Mouse (Mus musculus): ENCODE measurements at regions not wholly inside any gene's neighbourhood (a gene's known extent, or its start where the extent isn't known, plus 50 kb on each side); places are given as distances from the start of the nearest gene placed in this dataset.

GRCm38 (mm10) chr6:50038369-50038768 lies 71.7 kb upstream of the Mpp6 start:
- H3K27ac ChIP-seq (ENCODE audit: low read depth): no peak overlapping the region
- no peak overlapping the region for H3K9ac ChIP-seq (replicated peaks)
- ATAC-seq (no peak), DNase-seq (no peak)
- WGBS (ENCODE audit: insufficient replicate concordance): 52% methylated on average over 3 of the region's 3 CpGs
- no peak overlapping the region for H3K4me3 ChIP-seq (ENCODE audit: low read depth, low read length)
- no peaks in the 10 kb centered on the region for H3K9me3 ChIP-seq (ENCODE audit: low read length)
- no peak overlapping the region for H3K4me2 ChIP-seq (ENCODE audit: low read depth, low read length)
- no peaks in the 10 kb centered on the region for H3K36me3 ChIP-seq (replicated peaks; ENCODE audit: insufficient read depth, low read length)
- no peak for TF ChIP-seq CTCF (IDR thresholded peaks at IDR 0.05; ENCODE audit: low read depth)
- TF ChIP-seq EP300 (IDR thresholded peaks at IDR 0.05; ENCODE audit: low read depth): no peak
- 0 out of 2 replicates have a peak, but pooled peaks cover under 1% of the 10 kb centered on the region for H3K27me3 ChIP-seq (ENCODE audit: insufficient read depth, low read length)
- H3K4me1 ChIP-seq (ENCODE audit: insufficient read depth): peaks cover 11% of the 10 kb centered on the region

GRCm38 (mm10) chr6:50041044-50041443 lies 69.0 kb upstream of the Mpp6 start:
- Histone ChIP-seq H3K4me1 (ENCODE audit: insufficient read depth) (peaks cover 16% of the 10 kb centered on the region), H3K27ac (ENCODE audit: low read depth) (no peak overlapping the region), H3K4me3 (ENCODE audit: low read depth, low read length) (no peak overlapping the region), H3K4me2 (ENCODE audit: low read depth, low read length) (no peak overlapping the region), H3K36me3 (replicated peaks; ENCODE audit: insufficient read depth, low read length) (no peaks in the 10 kb centered on the region), H3K27me3 (ENCODE audit: insufficient read depth, low read length) (no peaks in the 10 kb centered on the region), H3K9ac (replicated peaks) (no peak overlapping the region), H3K9me3 (ENCODE audit: low read length) (no peaks in the 10 kb centered on the region)
- TF ChIP-seq CTCF (IDR thresholded peaks at IDR 0.05; ENCODE audit: low read depth) (no peak), EP300 (IDR thresholded peaks at IDR 0.05; ENCODE audit: low read depth) (no peak)
- DNase-seq (no peak), ATAC-seq (no peak)
- WGBS (ENCODE audit: insufficient replicate concordance): 66% methylated on average over 10 of the region's 10 CpGs

GRCm38 (mm10) chr6:50042127-50042526 lies 67.9 kb upstream of the Mpp6 start:
- H3K36me3 ChIP-seq (replicated peaks; ENCODE audit: insufficient read depth, low read length): no peaks in the 10 kb centered on the region
- ATAC-seq (peak; percentile 95), DNase-seq (peak; percentile 78)
- 34% methylated on average over 3 of the region's 3 CpGs for WGBS (ENCODE audit: insufficient replicate concordance)
- H3K27me3 ChIP-seq (ENCODE audit: insufficient read depth, low read length): no peaks in the 10 kb centered on the region
- peaks cover 16% of the 10 kb centered on the region for H3K4me1 ChIP-seq (ENCODE audit: insufficient read depth)
- H3K4me3 ChIP-seq (ENCODE audit: low read depth, low read length): no peak overlapping the region
- no peaks in the 10 kb centered on the region for H3K9me3 ChIP-seq (ENCODE audit: low read length)
- H3K9ac ChIP-seq (replicated peaks): no peak overlapping the region
- peak overlapping the region; percentile 28; the same call in 1 of the 2 replicates for H3K4me2 ChIP-seq (ENCODE audit: low read depth, low read length)
- peak overlapping the region; percentile 77 for H3K27ac ChIP-seq (ENCODE audit: low read depth)
- peak; percentile 68 for TF ChIP-seq EP300 (IDR thresholded peaks at IDR 0.05; ENCODE audit: low read depth)
- TF ChIP-seq CTCF (IDR thresholded peaks at IDR 0.05; ENCODE audit: low read depth): no peak

- H3K9me3 ChIP-seq (ENCODE audit: low read length): no peaks in the 10 kb centered on the region
- H3K27me3 ChIP-seq (ENCODE audit: insufficient read depth, low read length): no peaks in the 10 kb centered on the region
- no peak overlapping the region for H3K9ac ChIP-seq (replicated peaks)
- no peak overlapping the region for H3K27ac ChIP-seq (ENCODE audit: low read depth)
- 54% methylated on average over 1 of the region's 1 CpGs for WGBS (ENCODE audit: insufficient replicate concordance)
- no peak overlapping the region for H3K4me2 ChIP-seq (ENCODE audit: low read depth, low read length)
- H3K36me3 ChIP-seq (replicated peaks; ENCODE audit: insufficient read depth, low read length): no peaks in the 10 kb centered on the region
- ATAC-seq: no peak
- no peak for DNase-seq
- H3K4me1 ChIP-seq (ENCODE audit: insufficient read depth): peaks cover 7% of the 10 kb centered on the region
- TF ChIP-seq EP300 (IDR thresholded peaks at IDR 0.05; ENCODE audit: low read depth): no peak
- TF ChIP-seq CTCF (IDR thresholded peaks at IDR 0.05; ENCODE audit: low read depth): no peak
- no peak overlapping the region for H3K4me3 ChIP-seq (ENCODE audit: low read depth, low read length)
Observed at GRCm38 (mm10) chr6:50044165-50044564, 65.9 kb upstream of the Mpp6 start.

GRCm38 (mm10) chr6:50046721-50047120 lies 63.3 kb upstream of the Mpp6 start:
- Histone ChIP-seq H3K9ac (replicated peaks) (no peak overlapping the region), H3K9me3 (ENCODE audit: low read length) (no peaks in the 10 kb centered on the region), H3K4me2 (ENCODE audit: low read depth, low read length) (no peak overlapping the region), H3K36me3 (replicated peaks; ENCODE audit: insufficient read depth, low read length) (no peaks in the 10 kb centered on the region), H3K27ac (ENCODE audit: low read depth) (no peak overlapping the region), H3K27me3 (ENCODE audit: insufficient read depth, low read length) (no peaks in the 10 kb centered on the region), H3K4me3 (ENCODE audit: low read depth, low read length) (no peak overlapping the region), H3K4me1 (ENCODE audit: insufficient read depth) (peaks cover 7% of the 10 kb centered on the region)
- ATAC-seq (no peak), DNase-seq (no peak)
- TF ChIP-seq EP300 (IDR thresholded peaks at IDR 0.05; ENCODE audit: low read depth) (no peak), CTCF (IDR thresholded peaks at IDR 0.05; ENCODE audit: low read depth) (no peak)
- 63% methylated on average over 5 of the region's 5 CpGs for WGBS (ENCODE audit: insufficient replicate concordance)

GRCm38 (mm10) chr6:50052416-50052815 lies 57.6 kb upstream of the Mpp6 start:
- no peak for ATAC-seq
- WGBS (ENCODE audit: insufficient replicate concordance): 68% methylated on average over 2 of the region's 2 CpGs

GRCm38 (mm10) chr6:50053086-50053485 lies 57.0 kb upstream of the Mpp6 start:
- TF ChIP-seq CTCF (IDR thresholded peaks at IDR 0.05; ENCODE audit: low read depth): no peak
- TF ChIP-seq EP300 (IDR thresholded peaks at IDR 0.05; ENCODE audit: low read depth): no peak
- H3K36me3 ChIP-seq (replicated peaks; ENCODE audit: insufficient read depth, low read length): no peaks in the 10 kb centered on the region
- no peaks in the 10 kb centered on the region for H3K27me3 ChIP-seq (ENCODE audit: insufficient read depth, low read length)
- H3K9me3 ChIP-seq (ENCODE audit: low read length): no peaks in the 10 kb centered on the region
- H3K27ac ChIP-seq (ENCODE audit: low read depth): no peak overlapping the region
- no peak overlapping the region for H3K9ac ChIP-seq (replicated peaks)
- H3K4me2 ChIP-seq (ENCODE audit: low read depth, low read length): no peak overlapping the region
- DNase-seq (no peak), ATAC-seq (no peak)
- H3K4me3 ChIP-seq (ENCODE audit: low read depth, low read length): no peak overlapping the region
- H3K4me1 ChIP-seq (ENCODE audit: insufficient read depth): no peaks in the 10 kb centered on the region
- WGBS (ENCODE audit: insufficient replicate concordance): 49% methylated on average over 2 of the region's 2 CpGs

More at GRCm38 (mm10) chr6:50052416-50052815, 57.6 kb upstream of the Mpp6 start:
- TF ChIP-seq EP300 (IDR thresholded peaks at IDR 0.05; ENCODE audit: low read depth) (no peak), CTCF (IDR thresholded peaks at IDR 0.05; ENCODE audit: low read depth) (no peak)
- H3K4me2 ChIP-seq (ENCODE audit: low read depth, low read length): no peak overlapping the region
- H3K4me1 ChIP-seq (ENCODE audit: insufficient read depth): no peaks in the 10 kb centered on the region
- no peaks in the 10 kb centered on the region for H3K27me3 ChIP-seq (ENCODE audit: insufficient read depth, low read length)
- no peaks in the 10 kb centered on the region for H3K9me3 ChIP-seq (ENCODE audit: low read length)
- H3K9ac ChIP-seq (replicated peaks): no peak overlapping the region
- H3K36me3 ChIP-seq (replicated peaks; ENCODE audit: insufficient read depth, low read length): no peaks in the 10 kb centered on the region
- H3K4me3 ChIP-seq (ENCODE audit: low read depth, low read length): no peak overlapping the region
- H3K27ac ChIP-seq (ENCODE audit: low read depth): no peak overlapping the region
- no peak for DNase-seq
